Comparison of ENCODE assay signal across 8 mouse cellular contexts in genomic region chr13:63562972-63563780, GRCm38 (mm10). TPM values are rescaled to one million over a fixed set of nuclear protein-coding genes. Genes with fewer than 3 reads are reported as not detected.
DNase-seq lines count a peak whose midpoint lies in the region; ATAC-seq and TF ChIP-seq lines count a peak whose summit lies in the region.

No protein-coding gene starts in this region.

- no peaks in the 10 kb centered on the region for H3K9me3 ChIP-seq in E14TG2a.4 (ENCODE audit: low read length)
- no peaks in the 10 kb centered on the region for H3K9me3 ChIP-seq in forebrain, embryonic 16.5 days (ENCODE audit: control insufficient read depth, low read length)

- intact Hi-C loops in heart, postnatal 36 days (cut with DNase I) = loop anchor here (2.0 to 10.0 kb wide), 4 partner anchors 252 to 592 kb away; partner anchors contain the start of genes Ercc6l2 and Zfp367

- TF ChIP-seq CTCF in E14TG2a.4 (conservative IDR thresholded peaks at IDR 0.05; ENCODE audit: low read length) = no peak
- TF ChIP-seq CTCF in brain, embryonic 14.5 days (IDR thresholded peaks at IDR 0.05; ENCODE audit: borderline replicate concordance, extremely low read depth, insufficient read depth, insufficient read length) = no peak

- peaks cover 58% of the 10 kb centered on the region for H3K4me1 ChIP-seq in E14TG2a.4 (replicated peaks; ENCODE audit: low read depth, low read length)
- peaks cover 43% of the 10 kb centered on the region for H3K4me1 ChIP-seq in forebrain, embryonic 16.5 days (replicated peaks; ENCODE audit: control insufficient read depth, insufficient read depth, low read length)

- peak overlapping the region; percentile 86 for H3K9ac ChIP-seq in forebrain, embryonic 16.5 days (replicated peaks; ENCODE audit: low read depth, low read length)

- peak; percentile 58 for ATAC-seq in forebrain, embryonic 16.5 days

- no peak for TF ChIP-seq POLR2A in brain, embryonic 14.5 days (IDR thresholded peaks at IDR 0.05; ENCODE audit: borderline replicate concordance, extremely low read depth, insufficient read depth, insufficient read length, poor library complexity, severe bottlenecking)

- DNase-seq in brain, embryonic 14.5 days (ENCODE audit: low read depth) = peak; percentile 94
- DNase-seq in heart, postnatal 36 days = peak; percentile 79 to 88
- DNase-seq in layer of hippocampus, adult 8-10 months (ENCODE audit: low spot score in 2 of 2) = peak; percentile 55 to 59
- DNase-seq in lung, postnatal 25 days (ENCODE audit: low spot score) = peak; percentile 73
- DNase-seq in retina, postnatal 1 day = peak; percentile 96
- DNase-seq in thymus, postnatal 4 days = peak; percentile 88

- 0 out of 2 replicates have a peak, but pooled peaks cover under 1% of the 10 kb centered on the region for H3K27me3 ChIP-seq in E14TG2a.4 (ENCODE audit: insufficient read depth, low read length)
- H3K27me3 ChIP-seq in forebrain, embryonic 16.5 days (replicated peaks; ENCODE audit: control insufficient read depth, insufficient read depth, low read length) = peaks cover 5% of the 10 kb centered on the region

- peak overlapping the region; percentile 88 for H3K27ac ChIP-seq in forebrain, embryonic 16.5 days (ENCODE audit: low read length)

- peak overlapping the region; percentile 98 for H3K4me2 ChIP-seq in forebrain, embryonic 16.5 days (ENCODE audit: low read length)

- under 1% methylated on average over 51 of the region's 51 CpGs for WGBS in forebrain, embryonic 16.5 days

- peak overlapping the region; percentile 92 for H3K4me3 ChIP-seq in E14TG2a.4 (replicated peaks; ENCODE audit: low read length)
- H3K4me3 ChIP-seq in forebrain, embryonic 16.5 days (replicated peaks; ENCODE audit: low read length) = peak overlapping the region; percentile 84

- peaks cover 54% of the 10 kb centered on the region for H3K36me3 ChIP-seq in E14TG2a.4 (ENCODE audit: insufficient read depth, low read length)
- no peaks in the 10 kb centered on the region for H3K36me3 ChIP-seq in forebrain, embryonic 16.5 days (ENCODE audit: control insufficient read depth, insufficient read depth)

RNA-seq across cellular contexts. Expression of gene Ptch1, which starts 10.2 kb away (rescaled TPM):
- polyA plus RNA-seq in brain, embryonic 14.5 days (2012; rRNA removed) = 23.3 and 37.6 TPM in 2 replicates
- polyA plus RNA-seq in forebrain, embryonic 16.5 days (2015; fragmentation: Nextera tagmentation; extraction: Ambion mirVana) = 8.0 and 11.2 TPM in 2 replicates
- 10 to 100 TPM; 17.5 to 18.5 TPM for total RNA-seq in heart, postnatal 36 days (2021)
- total RNA-seq in layer of hippocampus, adult 8-10 months (2022) = 10 to 100 TPM; 43.2 to 67.4 (median 50.6) TPM

Comparison
In these comparisons a context has a peak if more than half of its experiments do, and no peak if none do; other contexts are left out.
1. Peak in every context shown above with its lines: DNase-seq, ATAC-seq, H3K4me3 ChIP-seq and H3K27ac ChIP-seq.